Mouse (Mus musculus) embryonic facial prominence, embryonic 14.5 days (tissue): ENCODE measurements around the gene Wdfy2. TPM values are rescaled to one million over a fixed set of nuclear protein-coding genes. Genes with fewer than 3 reads are reported as not detected.
A peak's percentile ranks its signal among the peaks of the same experiment; 100 is the strongest.

Source experiments
- ATAC-seq: fragments of 200-750 bp; cut with Nextera tagmentation; 2 replicates; pipeline ENCODE4 v1.8.0; 2017; ENCODE audit warnings: low read depth, moderate number of reproducible peaks, moderate TSS enrichment
- DNase-seq: peaks from one replicate; pipeline ENCODE4 v3.0.0-alpha.2; 2015; ENCODE audit warnings: low spot score
- H3K27ac ChIP-seq: fragments of 300-500 bp; sonication (generic); replicated peaks from 2 replicates; pipeline ENCODE4 v1.5.1; 2014; ENCODE audit warnings: low read depth, mild to moderate bottlenecking, low read length, moderate library complexity
- H3K27me3 ChIP-seq: fragments of 300-500 bp; sonication (generic); replicated peaks from 2 replicates; pipeline ENCODE4 v1.6.1; 2014; ENCODE audit warnings: low read length; ENCODE audit not compliant: control insufficient read depth, insufficient read depth
- H3K36me3 ChIP-seq: fragments of 300-500 bp; sonication (generic); 2 replicates; pipeline ENCODE4 v1.6.1; 2014; ENCODE audit warnings: low read length, mixed read lengths; ENCODE audit not compliant: control insufficient read depth, insufficient read depth
- H3K4me1 ChIP-seq: fragments of 300-500 bp; sonication (generic); 2 replicates; pipeline ENCODE4 v1.6.1; 2014; ENCODE audit warnings: antibody characterized with exemption, low read length; ENCODE audit not compliant: control insufficient read depth, insufficient read depth
- H3K4me2 ChIP-seq: fragments of 300-500 bp; sonication (generic); 2 replicates; pipeline ENCODE4 v1.6.1; 2014; ENCODE audit warnings: low read depth, mild to moderate bottlenecking, low read length, moderate library complexity, mixed read lengths
- H3K4me3 ChIP-seq: fragments of 300-500 bp; sonication (generic); 2 replicates; pipeline ENCODE4 v1.5.1; 2014; ENCODE audit warnings: low read depth, mild to moderate bottlenecking, low read length
- H3K9ac ChIP-seq: fragments of 300-500 bp; sonication (generic); 2 replicates; pipeline ENCODE4 v1.6.1; 2014; ENCODE audit warnings: low read depth, mild to moderate bottlenecking, low read length, moderate library complexity, mixed read lengths
- H3K9me3 ChIP-seq: fragments of 300-500 bp; sonication (generic); 2 replicates; pipeline ENCODE4 v1.6.1; 2016; ENCODE audit warnings: low read length; ENCODE audit not compliant: control insufficient read depth
- WGBS: fragments of 180-500 bp; shearing (Covaris S2); extraction: QIAGEN DNeasy Blood & Tissue Kit; methylation state at CpG from one replicate; pipeline ENCODE4 v1.1.7; 2014; 5-methylcytosine and 5-hydroxymethylcytosine counted together
- polyA plus RNA-seq: library from polyadenylated mRNA; unstranded; fragments of >200 nt; fragmentation: Nextera tagmentation; extraction: Ambion mirVana; gene quantifications from 2 replicates; pipeline ENCODE4 v1.2.1, GENCODE M21; 2014

Wdfy2 gene
- polyA plus RNA-seq, 1 experiment from 2014 or later = 11.6 TPM

DNA sequence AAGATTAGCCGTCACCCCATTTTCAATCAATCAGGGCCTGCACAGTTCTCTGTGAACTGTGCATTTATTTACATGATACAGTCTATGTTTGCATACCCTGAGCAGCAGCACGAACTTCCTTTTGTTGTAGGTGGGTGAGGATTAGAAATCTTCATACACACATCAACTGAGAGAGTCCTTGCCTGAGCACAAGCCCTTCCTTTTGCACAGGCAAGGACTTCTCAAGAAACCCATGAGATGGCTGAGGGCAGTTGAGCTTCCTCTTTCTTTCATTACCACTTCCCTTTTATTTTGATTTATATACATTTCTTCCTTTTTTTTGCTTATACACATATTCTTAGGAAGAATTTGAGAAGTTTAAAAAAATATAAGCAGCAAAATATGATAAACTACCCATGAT is 27.9 kb downstream of the Wdfy2 start:
- Histone ChIP-seq H3K27ac (no peak overlapping the region), H3K4me1 (peaks cover 6% of the 10 kb centered on the region; the same call in 1 of the 2 replicates), H3K4me3 (no peak overlapping the region), H3K9ac (no peak overlapping the region), H3K27me3 (no peaks in the 10 kb centered on the region), H3K4me2 (no peak overlapping the region), H3K9me3 (peaks cover 4% of the 10 kb centered on the region; the same call in 1 of the 2 replicates), H3K36me3 (0 out of 2 replicates have a peak, but pooled peaks cover 6% of the 10 kb centered on the region)
- no peak for ATAC-seq
- WGBS = 73% methylated on average over 2 of the region's 2 CpGs
- DNase-seq = no peak

- no peak overlapping the region for H3K9ac ChIP-seq
- H3K9me3 ChIP-seq = peaks cover 11% of the 10 kb centered on the region; the same call in 1 of the 2 replicates
- H3K27ac ChIP-seq = no peak overlapping the region
- no peak overlapping the region for H3K4me3 ChIP-seq
- peaks cover 6% of the 10 kb centered on the region; the same call in 1 of the 2 replicates for H3K4me1 ChIP-seq
- WGBS = 64% methylated on average over 5 of the region's 5 CpGs
- H3K27me3 ChIP-seq = no peaks in the 10 kb centered on the region
- 0 out of 2 replicates have a peak, but pooled peaks cover 12% of the 10 kb centered on the region for H3K36me3 ChIP-seq
- H3K4me2 ChIP-seq = no peak overlapping the region
- ATAC-seq (no peak), DNase-seq (no peak)
These were observed 29.6 kb downstream of the Wdfy2 start for GRCm38 (mm10) chr14:62867069-62867468.

GRCm38 (mm10) chr14:62867576-62867975 is 30.1 kb downstream of the Wdfy2 start:
- peaks cover 11% of the 10 kb centered on the region; the same call in 1 of the 2 replicates for H3K9me3 ChIP-seq
- 0 out of 2 replicates have a peak, but pooled peaks cover 12% of the 10 kb centered on the region for H3K36me3 ChIP-seq
- H3K27me3 ChIP-seq = no peaks in the 10 kb centered on the region
- DNase-seq (no peak), ATAC-seq (no peak)
- H3K4me3 ChIP-seq = no peak overlapping the region
- 56% methylated on average over 1 of the region's 1 CpGs for WGBS
- no peak overlapping the region for H3K4me2 ChIP-seq
- H3K4me1 ChIP-seq = peaks cover 6% of the 10 kb centered on the region; the same call in 1 of the 2 replicates
- H3K9ac ChIP-seq = no peak overlapping the region
- H3K27ac ChIP-seq = no peak overlapping the region

DNA sequence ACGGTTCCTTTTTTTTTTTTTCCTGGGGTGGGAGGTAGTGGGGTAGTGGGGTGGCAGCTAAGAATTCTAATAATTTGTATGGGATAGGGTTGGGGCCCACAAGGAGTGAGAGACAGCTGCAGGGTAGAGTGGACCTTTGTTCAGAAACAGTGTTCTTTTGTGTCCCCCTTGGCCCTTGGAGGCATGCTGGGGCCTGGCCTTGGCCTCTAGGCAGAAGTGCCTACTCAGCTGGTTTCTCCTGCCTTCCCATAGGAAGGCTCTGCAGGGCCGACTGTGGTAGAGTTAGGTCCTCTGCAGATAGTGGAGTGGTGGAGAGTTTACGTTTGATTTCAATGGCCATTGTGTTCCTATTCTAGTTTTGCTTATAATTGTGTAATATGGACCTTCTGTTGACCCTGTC is 30.8 kb downstream of the Wdfy2 start:
- H3K27me3 ChIP-seq = no peaks in the 10 kb centered on the region
- WGBS = 38% methylated on average over 3 of the region's 3 CpGs
- 0 out of 2 replicates have a peak, but pooled peaks cover 12% of the 10 kb centered on the region for H3K36me3 ChIP-seq
- no peak overlapping the region for H3K4me2 ChIP-seq
- DNase-seq (no peak), ATAC-seq (peak; percentile 55; the same call in 1 of the 2 replicates)
- H3K9me3 ChIP-seq = peaks cover 11% of the 10 kb centered on the region; the same call in 1 of the 2 replicates
- H3K9ac ChIP-seq = no peak overlapping the region
- H3K4me1 ChIP-seq = peaks cover 6% of the 10 kb centered on the region; the same call in 1 of the 2 replicates
- H3K27ac ChIP-seq = no peak overlapping the region
- H3K4me3 ChIP-seq = no peak overlapping the region

DNA sequence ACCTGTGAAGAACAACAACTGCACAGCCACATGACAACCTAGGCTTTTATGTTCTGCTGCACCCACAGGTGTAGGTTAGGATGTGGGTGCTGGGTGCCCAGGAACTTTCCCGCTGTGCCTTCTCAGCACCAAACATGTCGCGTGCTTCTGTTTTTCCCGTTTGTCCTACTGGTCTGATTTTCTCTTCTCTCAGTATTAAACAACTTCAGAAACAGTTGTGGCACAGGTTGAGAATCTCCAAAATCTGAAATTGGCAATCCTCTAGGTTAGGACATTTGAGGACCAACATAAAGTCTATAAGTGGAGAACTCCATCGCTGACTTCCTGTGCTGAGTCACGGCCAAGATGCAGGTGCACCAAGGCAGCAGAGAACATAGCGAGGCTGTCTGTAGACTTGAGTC is 32.8 kb downstream of the Wdfy2 start:
- Histone ChIP-seq H3K4me3 (no peak overlapping the region), H3K36me3 (0 out of 2 replicates have a peak, but pooled peaks cover 12% of the 10 kb centered on the region), H3K27ac (no peak overlapping the region), H3K9me3 (peaks cover 11% of the 10 kb centered on the region; the same call in 1 of the 2 replicates), H3K9ac (no peak overlapping the region), H3K4me1 (peaks cover 6% of the 10 kb centered on the region; the same call in 1 of the 2 replicates), H3K4me2 (no peak overlapping the region), H3K27me3 (no peaks in the 10 kb centered on the region)
- no peak for ATAC-seq
- no peak for DNase-seq
- WGBS = 95% methylated on average over 7 of the region's 7 CpGs

- Histone ChIP-seq H3K9me3 (peaks cover 11% of the 10 kb centered on the region; the same call in 1 of the 2 replicates), H3K27ac (no peak overlapping the region), H3K4me1 (peaks cover 6% of the 10 kb centered on the region; the same call in 1 of the 2 replicates), H3K27me3 (no peaks in the 10 kb centered on the region), H3K4me3 (no peak overlapping the region), H3K9ac (no peak overlapping the region), H3K36me3 (0 out of 2 replicates have a peak, but pooled peaks cover 12% of the 10 kb centered on the region), H3K4me2 (no peak overlapping the region)
- ATAC-seq (no peak), DNase-seq (no peak)
- WGBS = 93% methylated on average over 5 of the region's 5 CpGs
These were observed 34.0 kb downstream of the Wdfy2 start for GRCm38 (mm10) chr14:62871431-62871830.

DNA sequence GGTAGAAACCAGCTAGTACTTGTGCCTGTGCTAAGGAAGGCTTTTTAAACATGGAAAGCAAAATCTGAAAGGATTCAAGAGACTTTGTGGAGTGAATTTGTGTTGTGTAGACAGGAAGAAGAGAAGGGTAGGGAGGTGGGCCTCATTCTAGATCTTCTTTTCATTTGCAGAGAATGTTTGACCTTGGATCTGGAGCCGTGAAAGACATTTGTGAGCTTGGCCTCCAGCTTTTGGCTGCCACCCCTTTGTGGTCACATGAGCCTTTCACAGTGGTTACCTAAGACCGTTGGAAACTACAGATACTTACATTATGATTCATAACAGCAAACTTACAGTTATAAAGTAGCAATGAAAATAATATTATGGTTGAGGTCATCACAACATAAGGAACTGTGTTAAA is 34.5 kb downstream of the Wdfy2 start:
- Histone ChIP-seq H3K9ac (no peak overlapping the region), H3K4me2 (no peak overlapping the region), H3K27me3 (no peaks in the 10 kb centered on the region), H3K9me3 (peaks cover 11% of the 10 kb centered on the region; the same call in 1 of the 2 replicates), H3K36me3 (0 out of 2 replicates have a peak, but pooled peaks cover 12% of the 10 kb centered on the region), H3K27ac (no peak overlapping the region), H3K4me1 (peaks cover 6% of the 10 kb centered on the region; the same call in 1 of the 2 replicates), H3K4me3 (no peak overlapping the region)
- ATAC-seq (no peak), DNase-seq (no peak)
- WGBS = 70% methylated on average over 2 of the region's 2 CpGs

- H3K4me3 ChIP-seq = no peak overlapping the region
- DNase-seq = no peak
- 0 out of 2 replicates have a peak, but pooled peaks cover 12% of the 10 kb centered on the region for H3K36me3 ChIP-seq
- H3K27me3 ChIP-seq = no peaks in the 10 kb centered on the region
- no peak overlapping the region for H3K27ac ChIP-seq
- ATAC-seq = no peak
- no peak overlapping the region for H3K4me2 ChIP-seq
- no peaks in the 10 kb centered on the region for H3K4me1 ChIP-seq
- no peak overlapping the region for H3K9ac ChIP-seq
- peaks cover 11% of the 10 kb centered on the region; the same call in 1 of the 2 replicates for H3K9me3 ChIP-seq
- WGBS = 60% methylated on average over 4 of the region's 4 CpGs
These were observed 36.3 kb downstream of the Wdfy2 start for GRCm38 (mm10) chr14:62873820-62874219.

DNA sequence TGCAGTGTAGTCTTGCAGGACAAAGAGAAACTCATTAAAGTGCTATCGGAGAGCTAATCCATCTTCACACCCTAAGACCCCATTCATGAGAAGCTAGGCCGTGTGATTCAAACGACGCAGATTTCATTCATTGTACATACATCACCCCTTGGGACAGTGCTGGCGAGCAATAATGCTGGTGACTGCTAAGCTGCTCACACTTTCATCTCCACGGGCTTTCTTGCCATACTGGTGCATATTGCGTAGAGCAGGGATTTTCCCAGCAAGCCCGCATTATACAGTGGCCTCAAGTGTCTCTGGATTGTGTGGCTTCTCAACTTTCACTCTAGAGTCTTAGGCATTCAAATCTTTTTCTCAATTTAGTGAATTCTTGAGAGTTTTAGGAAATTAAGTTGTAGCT is 36.9 kb downstream of the Wdfy2 start:
- WGBS = 74% methylated on average over 8 of the region's 8 CpGs
- Histone ChIP-seq H3K4me3 (no peak overlapping the region), H3K27ac (no peak overlapping the region), H3K4me1 (0 out of 2 replicates have a peak, but pooled peaks cover 4% of the 10 kb centered on the region), H3K27me3 (no peaks in the 10 kb centered on the region), H3K4me2 (no peak overlapping the region), H3K9ac (no peak overlapping the region), H3K36me3 (0 out of 2 replicates have a peak, but pooled peaks cover 12% of the 10 kb centered on the region), H3K9me3 (peaks cover 11% of the 10 kb centered on the region; the same call in 1 of the 2 replicates)
- peak; percentile 63 for ATAC-seq
- DNase-seq = no peak
